7 mouse cellular contexts compared by ENCODE assay signal in the genomic region with DNA sequence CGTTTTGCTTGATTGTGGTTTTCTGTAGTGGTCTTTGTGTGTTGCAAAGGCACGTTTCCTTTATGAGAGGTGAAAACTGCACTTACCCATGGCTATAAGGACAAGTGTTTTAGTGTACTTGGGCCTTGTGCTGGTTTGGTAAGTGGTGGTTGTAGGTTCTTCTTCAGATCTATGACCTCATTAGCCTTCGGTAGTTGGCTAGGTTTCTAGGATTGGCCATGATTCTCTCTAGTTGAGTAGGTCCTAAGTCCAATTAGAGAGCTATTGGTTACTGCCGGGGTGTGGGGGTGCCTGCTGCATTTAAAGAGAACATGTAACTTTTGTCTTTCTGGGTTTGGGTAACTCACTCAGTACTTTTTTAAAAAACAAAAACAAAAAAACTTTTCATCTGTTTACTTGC.
"Had no signal": no experiment of that assay in that cellular context is flagged by ENCODE, and none has a peak within 500 bp of the region (broad histone marks: within the 10 kb centered on the region; RNA-seq: fewer than 3 reads in every experiment).

No protein-coding gene starts in this region.

- DNase-seq: lung, adult 2 months; lung, postnatal 14 days; lung, postnatal 36 days; right cerebral cortex, postnatal 14 days; thymus, adult 2 months; thymus, postnatal 25 days; thymus, postnatal 4 days had no signal
